Mouse (Mus musculus) heart, adult 2 months (tissue): ENCODE measurements around the gene Dusp2.

Experiments used
- CTCF ChIP-seq: fragments of 200-600 bp; IDR thresholded peaks from 2 replicates; pipeline ENCODE4 v1.8.1; 2022; ENCODE audit warnings: antibody characterized with exemption, mild to moderate bottlenecking, moderate library complexity
- EP300 ChIP-seq: fragments of 200-500 bp; IDR thresholded peaks from 2 replicates; pipeline ENCODE4 v1.6.1; 2011; ENCODE audit warnings: low read depth, low read length, control low read depth; ENCODE audit not compliant: insufficient read depth
- POLR2A ChIP-seq: fragments of 200-500 bp; IDR thresholded peaks from 2 replicates; pipeline ENCODE4 v1.6.1; 2011; ENCODE audit warnings: mild to moderate bottlenecking, low read depth, low read length, control low read depth; ENCODE audit not compliant: insufficient read depth

DNA sequence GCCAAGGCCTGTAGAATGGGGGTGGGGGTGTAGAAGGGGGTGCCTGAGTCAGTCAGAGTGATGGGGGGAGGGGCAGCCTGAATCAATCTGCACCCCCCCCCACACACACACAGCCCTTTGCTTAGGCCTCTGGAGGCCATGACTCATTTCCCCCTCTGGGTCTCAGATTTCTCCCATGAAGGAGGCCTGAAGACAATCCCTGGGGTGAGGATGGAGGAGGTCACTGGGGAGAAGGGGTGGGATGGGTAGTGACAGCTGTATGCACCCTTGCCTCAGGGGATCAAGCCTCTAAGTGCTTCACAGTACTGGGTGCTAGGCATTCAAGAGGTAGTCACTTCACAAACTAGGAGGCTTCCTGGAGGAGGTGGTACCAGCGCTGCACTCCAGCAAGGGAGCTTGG lies 12.3 kb upstream of the Dusp2 start:
- TF ChIP-seq CTCF: no peak
- no peak for TF ChIP-seq POLR2A
- TF ChIP-seq EP300: no peak
